Mouse (Mus musculus) kidney, embryonic 16.5 days (tissue): ENCODE results near the gene Umad1. TPM values are rescaled to one million over a fixed set of nuclear protein-coding genes. Genes with fewer than 3 reads are reported as not detected.

Experiments used
- ATAC-seq: fragments of 200-750 bp; cut with Nextera tagmentation; 2 replicates; pipeline ENCODE4 v1.8.0; 2017; ENCODE audit warnings: moderate TSS enrichment; ENCODE audit not compliant: low FRiP score, low TSS enrichment
- H3K27ac ChIP-seq: fragments of 300-500 bp; sonication (generic); 2 replicates; pipeline ENCODE4 v1.5.1; 2014; ENCODE audit warnings: low read length
- H3K27me3 ChIP-seq: fragments of 300-500 bp; sonication (generic); 2 replicates; pipeline ENCODE4 v1.6.1; 2014; ENCODE audit warnings: low read length, control low read depth, mixed read lengths; ENCODE audit not compliant: insufficient read depth
- H3K36me3 ChIP-seq: fragments of 300-500 bp; sonication (generic); 2 replicates; pipeline ENCODE4 v1.6.1; 2014; ENCODE audit warnings: low read length, control low read depth, mixed read lengths; ENCODE audit not compliant: insufficient read depth
- H3K4me1 ChIP-seq: fragments of 300-500 bp; sonication (generic); 2 replicates; pipeline ENCODE4 v1.6.1; 2014; ENCODE audit warnings: low read length, control low read depth, mixed read lengths; ENCODE audit not compliant: insufficient read depth
- H3K4me2 ChIP-seq: fragments of 300-500 bp; sonication (generic); replicated peaks from 2 replicates; pipeline ENCODE4 v1.6.1; 2014; ENCODE audit warnings: low read depth, low read length
- H3K4me3 ChIP-seq: fragments of 300-500 bp; sonication (generic); 2 replicates; pipeline ENCODE4 v1.5.1; 2014; ENCODE audit warnings: mild to moderate bottlenecking, low read length
- H3K9ac ChIP-seq: fragments of 300-500 bp; sonication (generic); replicated peaks from 2 replicates; pipeline ENCODE4 v1.6.1; 2014; ENCODE audit warnings: low read length
- H3K9me3 ChIP-seq: fragments of 300-500 bp; sonication (generic); 2 replicates; pipeline ENCODE4 v1.6.1; 2016; ENCODE audit warnings: low read length, control low read depth
- WGBS: fragments of 180-500 bp; shearing (Covaris S2); extraction: QIAGEN DNeasy Blood & Tissue Kit; methylation state at CpG from one replicate; pipeline ENCODE4 v1.1.7; 2014; 5-methylcytosine and 5-hydroxymethylcytosine counted together
- polyA plus RNA-seq: library from polyadenylated mRNA; unstranded; fragments of >200 nt; fragmentation: Nextera tagmentation; extraction: Ambion mirVana; gene quantifications from 2 replicates; pipeline ENCODE4 v1.2.1, GENCODE M21; 2015

The Umad1 gene
- polyA plus RNA-seq, 1 experiment from 2014 or later = 27.4 TPM

GRCm38 (mm10) chr6:8405844-8406243, 146.8 kb downstream of the Umad1 start:
- ATAC-seq = no peak
- H3K4me2 ChIP-seq = no peak overlapping the region
- H3K27me3 ChIP-seq = no peaks in the 10 kb centered on the region
- no peak overlapping the region for H3K27ac ChIP-seq
- no peak overlapping the region for H3K4me3 ChIP-seq
- H3K36me3 ChIP-seq = no peaks in the 10 kb centered on the region
- no peak overlapping the region for H3K9ac ChIP-seq
- H3K4me1 ChIP-seq = no peaks in the 10 kb centered on the region
- WGBS = 90% methylated on average over 5 of the region's 5 CpGs
- no peaks in the 10 kb centered on the region for H3K9me3 ChIP-seq

- no peaks in the 10 kb centered on the region for H3K36me3 ChIP-seq
- no peak overlapping the region for H3K9ac ChIP-seq
- ATAC-seq = no peak
- no peaks in the 10 kb centered on the region for H3K27me3 ChIP-seq
- no peak overlapping the region for H3K27ac ChIP-seq
- no peaks in the 10 kb centered on the region for H3K4me1 ChIP-seq
- 85% methylated on average over 2 of the region's 2 CpGs for WGBS
- no peak overlapping the region for H3K4me2 ChIP-seq
- no peaks in the 10 kb centered on the region for H3K9me3 ChIP-seq
- H3K4me3 ChIP-seq = no peak overlapping the region
Measured at GRCm38 (mm10) chr6:8408332-8408731, 149.2 kb downstream of the Umad1 start.

- Histone ChIP-seq H3K27me3 (no peaks in the 10 kb centered on the region), H3K4me1 (no peaks in the 10 kb centered on the region), H3K4me3 (no peak overlapping the region), H3K9me3 (no peaks in the 10 kb centered on the region), H3K4me2 (no peak overlapping the region), H3K9ac (no peak overlapping the region), H3K27ac (no peak overlapping the region), H3K36me3 (no peaks in the 10 kb centered on the region)
- WGBS = 94% methylated on average over 4 of the region's 4 CpGs
- no peak for ATAC-seq
Measured at GRCm38 (mm10) chr6:8409865-8410264, 150.8 kb downstream of the Umad1 start.

- WGBS = 60% methylated on average over 10 of the region's 10 CpGs
- no peaks in the 10 kb centered on the region for H3K9me3 ChIP-seq
Measured at GRCm38 (mm10) chr6:8412845-8413598, 153.9 kb downstream of the Umad1 start.

GRCm38 (mm10) chr6:8414020-8414419, 154.9 kb downstream of the Umad1 start:
- Histone ChIP-seq H3K4me2 (peak overlapping the region; percentile 23; the same call in 1 of the 2 replicates), H3K27me3 (no peaks in the 10 kb centered on the region), H3K4me3 (0 out of 2 replicates have a peak overlapping the region, but pooled peaks have one; percentile 13), H3K9me3 (no peaks in the 10 kb centered on the region), H3K9ac (0 out of 2 replicates have a peak overlapping the region, but pooled peaks have one; percentile 35), H3K4me1 (0 out of 2 replicates have a peak, but pooled peaks cover under 1% of the 10 kb centered on the region), H3K36me3 (no peaks in the 10 kb centered on the region), H3K27ac (no peak overlapping the region)
- no peak for ATAC-seq
- WGBS = 54% methylated on average over 9 of the region's 9 CpGs

More at GRCm38 (mm10) chr6:8412845-8413598, 153.9 kb downstream of the Umad1 start:
- Histone ChIP-seq H3K4me1 (no peaks in the 10 kb centered on the region), H3K4me2 (no peak overlapping the region), H3K4me3 (no peak overlapping the region), H3K9ac (no peak overlapping the region), H3K27ac (no peak overlapping the region), H3K27me3 (no peaks in the 10 kb centered on the region), H3K36me3 (no peaks in the 10 kb centered on the region)
- ATAC-seq = no peak

- 93% methylated on average over 5 of the region's 5 CpGs for WGBS
Measured at GRCm38 (mm10) chr6:8415823-8416222, 156.7 kb downstream of the Umad1 start.

GRCm38 (mm10) chr6:8416802-8417569, 157.9 kb downstream of the Umad1 start:
- ATAC-seq = peak; percentile 60
- no peaks in the 10 kb centered on the region for H3K27me3 ChIP-seq
- no peak overlapping the region for H3K4me2 ChIP-seq
- H3K9me3 ChIP-seq = no peaks in the 10 kb centered on the region
- no peak overlapping the region for H3K4me3 ChIP-seq
- H3K4me1 ChIP-seq = peaks cover 7% of the 10 kb centered on the region; the same call in 1 of the 2 replicates
- no peak overlapping the region for H3K27ac ChIP-seq
- WGBS = 38% methylated on average over 8 of the region's 8 CpGs
- H3K36me3 ChIP-seq = no peaks in the 10 kb centered on the region
- H3K9ac ChIP-seq = no peak overlapping the region

More at GRCm38 (mm10) chr6:8415823-8416222, 156.7 kb downstream of the Umad1 start:
- Histone ChIP-seq H3K36me3 (no peaks in the 10 kb centered on the region), H3K4me3 (no peak overlapping the region), H3K27me3 (no peaks in the 10 kb centered on the region), H3K9me3 (no peaks in the 10 kb centered on the region), H3K4me2 (no peak overlapping the region), H3K4me1 (peaks cover 7% of the 10 kb centered on the region; the same call in 1 of the 2 replicates), H3K27ac (no peak overlapping the region), H3K9ac (no peak overlapping the region)
- ATAC-seq = no peak

- H3K9me3 ChIP-seq = no peaks in the 10 kb centered on the region
- H3K4me3 ChIP-seq = no peak overlapping the region
- ATAC-seq = peak; percentile 60; the same call in 1 of the 2 replicates
- no peaks in the 10 kb centered on the region for H3K36me3 ChIP-seq
- no peak overlapping the region for H3K9ac ChIP-seq
- no peak overlapping the region for H3K4me2 ChIP-seq
- peaks cover 7% of the 10 kb centered on the region; the same call in 1 of the 2 replicates for H3K4me1 ChIP-seq
- peak overlapping the region; percentile 1; the same call in 1 of the 2 replicates for H3K27ac ChIP-seq
- H3K27me3 ChIP-seq = no peaks in the 10 kb centered on the region
- 32% methylated on average over 4 of the region's 4 CpGs for WGBS
Measured at GRCm38 (mm10) chr6:8419485-8420186, 160.5 kb downstream of the Umad1 start.

- H3K9me3 ChIP-seq = no peaks in the 10 kb centered on the region
- peaks cover 7% of the 10 kb centered on the region; the same call in 1 of the 2 replicates for H3K4me1 ChIP-seq
- no peak overlapping the region for H3K4me3 ChIP-seq
- H3K27me3 ChIP-seq = no peaks in the 10 kb centered on the region
- 81% methylated on average over 1 of the region's 1 CpGs for WGBS
- no peak overlapping the region for H3K27ac ChIP-seq
- ATAC-seq = no peak
- no peaks in the 10 kb centered on the region for H3K36me3 ChIP-seq
- H3K9ac ChIP-seq = no peak overlapping the region
- no peak overlapping the region for H3K4me2 ChIP-seq
Measured at GRCm38 (mm10) chr6:8420187-8420503, 161.1 kb downstream of the Umad1 start.
